Comparison of ENCODE assay signal across 8 mouse cellular contexts in the genomic region with DNA sequence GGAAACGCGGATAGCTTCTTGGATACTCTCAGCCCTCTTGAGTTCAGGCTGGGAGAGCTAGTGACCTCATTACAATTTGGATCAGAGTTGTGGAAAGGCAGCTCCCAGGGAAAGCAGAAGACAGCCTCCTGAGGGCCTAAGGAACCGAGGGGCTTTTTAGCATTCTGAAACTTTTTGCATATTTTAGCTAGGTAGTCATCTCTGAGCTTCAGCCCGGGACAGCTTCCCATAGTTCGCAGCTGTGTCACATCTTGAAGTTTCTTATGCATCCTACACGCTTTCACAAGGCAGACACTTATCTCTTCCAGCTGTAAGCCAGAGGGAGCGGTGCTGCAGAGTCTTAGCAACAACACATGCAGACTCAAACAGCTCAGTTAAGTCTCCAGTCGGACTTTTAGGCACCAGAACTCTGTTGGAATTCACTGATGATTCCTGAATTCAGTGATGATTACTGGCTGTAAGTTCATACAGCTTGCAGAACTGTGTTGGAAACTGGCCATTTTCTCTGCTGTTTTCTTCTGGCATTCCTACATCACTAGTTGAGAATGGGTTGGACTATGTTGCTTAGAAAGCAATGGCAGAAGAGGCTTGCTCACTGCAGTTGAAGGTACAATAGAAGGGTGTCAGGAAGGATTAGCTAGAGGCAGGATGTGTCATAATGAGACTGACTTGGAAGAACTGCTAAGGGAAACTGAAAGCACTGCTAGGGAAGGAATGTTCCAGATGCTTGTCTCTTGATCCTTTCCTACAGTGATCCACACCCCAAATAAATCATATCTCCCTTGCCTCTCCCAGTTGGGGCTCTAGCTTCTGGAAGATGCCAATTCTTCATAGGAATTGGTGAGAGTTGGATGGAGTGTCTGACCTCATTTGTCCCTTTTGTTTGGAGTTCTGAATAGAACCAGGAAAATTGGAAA.
DNase-seq lines count a peak whose midpoint lies in the region; ATAC-seq and TF ChIP-seq lines count a peak whose summit lies in the region.
"Had no signal": no experiment of that assay in that cellular context is flagged by ENCODE, and none has a peak within 500 bp of the region (broad histone marks: within the 10 kb centered on the region; RNA-seq: fewer than 3 reads in every experiment).

No protein-coding gene starts in this region.

- no peak for DNase-seq in limb, embryonic 10.5 days (ENCODE audit: low spot score)
- DNase-seq in frontal cortex, postnatal 36 days (ENCODE audit: low spot score in 2 of 2) = peak; percentile 11 to 34
- peak; percentile 26 for DNase-seq in heart, postnatal 4 days
- DNase-seq in adipocyte (ENCODE audit: low spot score) = no peak
- DNase-seq in liver = no peak

- no peak overlapping the region for H3K4me2 ChIP-seq in limb, embryonic 13.5 days (replicated peaks)

- H3K4me3 ChIP-seq in limb, embryonic 13.5 days = no peak overlapping the region
- H3K4me3 ChIP-seq in limb, embryonic 10.5 days = no peak overlapping the region
- H3K4me3 ChIP-seq in small intestine, adult 2 months (ENCODE audit: low read depth, low read length) = no peak overlapping the region
- H3K4me3 ChIP-seq: erythroblast, embryonic 14.5 days had no signal

- no peak overlapping the region for H3K27ac ChIP-seq in limb, embryonic 13.5 days
- no peak overlapping the region for H3K27ac ChIP-seq in limb, embryonic 10.5 days
- H3K27ac ChIP-seq in small intestine, adult 2 months (ENCODE audit: insufficient read depth, low read depth, low read length) = peak overlapping the region; percentile 32; the same call in 1 of the 2 replicates

- H3K9ac ChIP-seq in limb, embryonic 13.5 days = no peak overlapping the region

- H3K27me3 ChIP-seq in limb, embryonic 13.5 days = 0 out of 2 replicates have a peak, but pooled peaks cover 2% of the 10 kb centered on the region
- H3K27me3 ChIP-seq in limb, embryonic 10.5 days (ENCODE audit: low read depth, poor library complexity, severe bottlenecking) = peaks cover 13% of the 10 kb centered on the region; the same call in 1 of the 2 replicates
- H3K27me3 ChIP-seq in small intestine, adult 2 months (ENCODE audit: control insufficient read depth, insufficient read depth, low read length) = no peaks in the 10 kb centered on the region

- TF ChIP-seq POLR2A in small intestine, adult 2 months (IDR thresholded peaks at IDR 0.05; ENCODE audit: low read depth, low read length) = no peak

- no peaks in the 10 kb centered on the region for H3K4me1 ChIP-seq in limb, embryonic 13.5 days
- no peaks in the 10 kb centered on the region for H3K4me1 ChIP-seq in limb, embryonic 10.5 days
- no peaks in the 10 kb centered on the region; the same call in 1 of the 2 replicates for H3K4me1 ChIP-seq in small intestine, adult 2 months (ENCODE audit: control insufficient read depth, insufficient read depth, insufficient read length, low read length)

- ATAC-seq in limb, embryonic 13.5 days (ENCODE audit: low FRiP score, low read depth) = peak; percentile 77; the same call in 1 of the 2 replicates

- no peak for TF ChIP-seq CTCF in small intestine, adult 2 months (IDR thresholded peaks at IDR 0.05; ENCODE audit: extremely low read depth, insufficient read length, insufficient replicate concordance, low read depth, low read length)

- no peaks in the 10 kb centered on the region for H3K36me3 ChIP-seq in limb, embryonic 13.5 days
- no peaks in the 10 kb centered on the region for H3K36me3 ChIP-seq in limb, embryonic 10.5 days
- no peaks in the 10 kb centered on the region for H3K36me3 ChIP-seq in small intestine, adult 2 months (ENCODE audit: control insufficient read depth, insufficient read depth, low read length)

- no peaks in the 10 kb centered on the region for H3K9me3 ChIP-seq in limb, embryonic 13.5 days
- H3K9me3 ChIP-seq in limb, embryonic 10.5 days (replicated peaks) = no peaks in the 10 kb centered on the region

- 62% methylated on average over 8 of the region's 8 CpGs for WGBS in limb, embryonic 13.5 days
- whole genome bisulfite sequencing in limb, embryonic 10.5 days = 81% methylated on average over 8 of the region's 8 CpGs
- WGBS in small intestine, adult 2 months = 63% methylated on average over 8 of the region's 8 CpGs

Comparison
In these comparisons a context has a peak if more than half of its experiments do, and no peak if none do; other contexts are left out.
1. DNase-seq: peak in frontal cortex, postnatal 36 days (2 of 2) and heart, postnatal 4 days (single experiment); none in limb, embryonic 10.5 days (single experiment), adipocyte (single experiment) and liver (single experiment).